12 mouse cellular contexts compared by ENCODE assay signal in the genomic region with DNA sequence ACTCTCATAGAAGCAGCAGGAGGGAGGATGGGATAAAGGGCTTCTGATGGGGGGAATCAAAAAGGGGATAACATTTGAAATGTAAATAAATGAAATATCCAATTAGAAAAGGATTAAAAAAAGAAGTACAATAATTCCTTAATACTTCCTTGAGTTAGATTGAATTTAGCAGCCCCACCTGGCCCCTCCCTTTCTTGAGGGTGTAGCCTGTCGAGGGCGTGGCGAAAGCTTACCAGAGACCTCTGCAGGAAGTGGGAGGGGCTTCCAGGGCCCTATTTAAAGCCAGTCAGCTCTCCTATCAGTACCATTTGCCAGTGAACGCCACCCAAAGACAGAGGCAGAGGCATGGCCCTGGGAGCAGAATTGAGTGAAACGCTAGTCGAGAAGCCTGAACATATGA. TPM values are rescaled to one million over a fixed set of nuclear protein-coding genes. Genes with fewer than 3 reads are reported as not detected.
"Had no signal": no experiment of that assay in that cellular context is flagged by ENCODE, and none has a peak within 500 bp of the region (broad histone marks: within the 10 kb centered on the region; RNA-seq: fewer than 3 reads in every experiment).

A gene (plus strand): TSS at position 304 of the 400 bp plus-strand sequence.

RNA-seq across cellular contexts. Expression of the gene that starts here (rescaled TPM):
- total RNA-seq: common myeloid progenitor, adult 5-6 weeks; forebrain, postnatal 0 days; gastrocnemius, adult 8-10 months; gastrocnemius, postnatal 10 days; gastrocnemius, postnatal 14 days; gastrocnemius, postnatal 25 days; gastrocnemius, postnatal 36 days; gastrocnemius, postnatal 4 days; granulocyte monocyte progenitor cell, adult 5-6 weeks; heart, adult 18-20 months; heart, adult 2 months; heart, adult 8-10 months had no signal
